Mouse (Mus musculus) erythroid progenitor cell, adult 5-6 weeks (primary cell): ENCODE measurements around the gene Abi1. TPM values are rescaled to one million over a fixed set of nuclear protein-coding genes. Genes with fewer than 3 reads are reported as not detected.

Experiments used
- total RNA-seq, 2 experiments: library from RNA; stranded (forward) in 1 of 2; stranded (reverse) in 1 of 2; fragments of 150-400 nt in 1 of 2; fragments of 186-747, 209-891 nt in 1 of 2; gene quantifications; 2 replicates each; pipeline versions ENCODE4 v1.2.3 to v1.2.4; 2015 to 2017; ENCODE audit warnings: low replicate concordance in 2 of 2

The Abi1 gene
- total RNA-seq, 2 experiments from 2014 or later: 57.6 to 75.9 TPM

Other genes with a start within 250 kb of the Abi1 start
- 4.0 and 23.1 TPM in 2 replicates for gene Pdss1, start 144.7 kb downstream of the Abi1 start, total RNA-seq (2015; ENCODE audit: low replicate concordance)
- 8.2 and 11.0 TPM in 2 replicates for gene Pdss1, start 144.7 kb downstream of the Abi1 start, total RNA-seq (2017; ENCODE audit: low replicate concordance)
- 13.3 and 21.8 TPM in 2 replicates for gene Acbd5, start 27.9 kb upstream of the Abi1 start, total RNA-seq (2015; ENCODE audit: low replicate concordance)
- 33.2 and 37.1 TPM in 2 replicates for gene Acbd5, start 27.9 kb upstream of the Abi1 start, total RNA-seq (2017; ENCODE audit: low replicate concordance)
- 34.2 and 43.2 TPM in 2 replicates for gene Mastl, start 115.8 kb upstream of the Abi1 start, total RNA-seq (2015; ENCODE audit: low replicate concordance)
- 31.9 and 33.0 TPM in 2 replicates for gene Mastl, start 115.8 kb upstream of the Abi1 start, total RNA-seq (2017; ENCODE audit: low replicate concordance)
- gene Yme1l1, start 116.1 kb upstream of the Abi1 start, total RNA-seq (2015; ENCODE audit: low replicate concordance): 64.5 and 75.0 TPM in 2 replicates
- 91.8 and 116 TPM in 2 replicates for gene Yme1l1, start 116.1 kb upstream of the Abi1 start, total RNA-seq (2017; ENCODE audit: low replicate concordance)
- gene 4931423N10Rik, start 167.2 kb upstream of the Abi1 start, total RNA-seq (2015; ENCODE audit: low replicate concordance): not detected in 2 replicates
- not detected in 2 replicates for gene 4931423N10Rik, start 167.2 kb upstream of the Abi1 start, total RNA-seq (2017; ENCODE audit: low replicate concordance)